Mouse (Mus musculus) heart, postnatal 0 days (tissue): ENCODE results near the gene Slamf1.

Experiments
- CTCF ChIP-seq: IDR thresholded peaks from 2 replicates; pipeline ENCODE4 v1.5.1; 2016; ENCODE audit warnings: antibody characterized with exemption, control low read depth, low read depth
- EP300 ChIP-seq: IDR thresholded peaks from 2 replicates; pipeline ENCODE4 v1.6.1; 2016; ENCODE audit warnings: antibody characterized with exemption, low read depth

GRCm38 (mm10) chr1:171791491-171791890, 24.6 kb downstream of the Slamf1 start:
- no peak for TF ChIP-seq CTCF
- TF ChIP-seq EP300 = no peak
